Mouse (Mus musculus) layer of hippocampus, adult 9-11 months (tissue): ENCODE results near the gene Barhl1.

ENCODE experiments used
- DNase-seq: peaks from one replicate; pipeline ENCODE4 v3.0.0; 2022

The Barhl1 gene

GRCm38 (mm10) chr2:28916513-28916865 is at the start of gene Barhl1:
Gene Barhl1, minus strand, starts transcription at chr2:28916668.
- DNase-seq = no peak

GRCm38 (mm10) chr2:28963565-28963964 is 47.1 kb upstream of the Barhl1 start:
- DNase-seq = no peak

GRCm38 (mm10) chr2:28961636-28962035 is 45.2 kb upstream of the Barhl1 start:
- no peak for DNase-seq

GRCm38 (mm10) chr2:28961024-28961585 is 44.6 kb upstream of the Barhl1 start:
- no peak for DNase-seq

- DNase-seq = no peak
These were observed 40.4 kb upstream of the Barhl1 start for GRCm38 (mm10) chr2:28956874-28957273.

- no peak for DNase-seq
These were observed 38.1 kb upstream of the Barhl1 start for GRCm38 (mm10) chr2:28954595-28954994.

- DNase-seq = no peak
These were observed 36.5 kb upstream of the Barhl1 start for GRCm38 (mm10) chr2:28952981-28953380.

GRCm38 (mm10) chr2:28946312-28946711 is 29.8 kb upstream of the Barhl1 start:
- DNase-seq = no peak

GRCm38 (mm10) chr2:28945388-28945787 is 28.9 kb upstream of the Barhl1 start:
- no peak for DNase-seq

GRCm38 (mm10) chr2:28943666-28944516 is 27.4 kb upstream of the Barhl1 start:
- DNase-seq = no peak

GRCm38 (mm10) chr2:28938997-28939396 is 22.5 kb upstream of the Barhl1 start:
- DNase-seq = no peak

- DNase-seq = no peak
These were observed 14.1 kb upstream of the Barhl1 start for GRCm38 (mm10) chr2:28930571-28930970.

GRCm38 (mm10) chr2:28923912-28924311 is 7.4 kb upstream of the Barhl1 start:
- DNase-seq = peak; percentile 47

GRCm38 (mm10) chr2:28919001-28919400 is 2.5 kb upstream of the Barhl1 start:
- DNase-seq = no peak

GRCm38 (mm10) chr2:28917518-28918361 is 1.3 kb upstream of the Barhl1 start:
- DNase-seq = no peak

GRCm38 (mm10) chr2:28917156-28917517 is 669 bp upstream of the Barhl1 start:
- no peak for DNase-seq

GRCm38 (mm10) chr2:28915768-28916512 is 528 bp downstream of the Barhl1 start:
- no peak for DNase-seq

- DNase-seq = no peak
These were observed 1.2 kb downstream of the Barhl1 start for GRCm38 (mm10) chr2:28915104-28915738.

GRCm38 (mm10) chr2:28914121-28914520 is 2.3 kb downstream of the Barhl1 start:
- DNase-seq = no peak

- DNase-seq = no peak
These were observed 3.5 kb downstream of the Barhl1 start for GRCm38 (mm10) chr2:28912961-28913360.

- no peak for DNase-seq
These were observed 4.3 kb downstream of the Barhl1 start for GRCm38 (mm10) chr2:28912039-28912700.
